Mouse (Mus musculus) midbrain, embryonic 10.5 days (tissue): ENCODE results near the gene Epha10. TPM values are rescaled to one million over a fixed set of nuclear protein-coding genes. Genes with fewer than 3 reads are reported as not detected.

Experiments
- DNase-seq: peaks from one replicate; pipeline ENCODE4 v3.0.0-alpha.2; 2017; ENCODE audit warnings: low spot score
- H3K27ac ChIP-seq: fragments of 300-500 bp; sonication (generic); replicated peaks from 2 replicates; pipeline ENCODE4 v1.5.1; 2016; ENCODE audit warnings: mild to moderate bottlenecking
- H3K27me3 ChIP-seq: fragments of 300-500 bp; sonication (generic); 2 replicates; pipeline ENCODE4 v1.6.1; 2016; ENCODE audit warnings: low read depth, mild to moderate bottlenecking; ENCODE audit not compliant: poor library complexity, severe bottlenecking
- H3K36me3 ChIP-seq: fragments of 300-500 bp; sonication (generic); 2 replicates; pipeline ENCODE4 v1.6.1; 2016; ENCODE audit warnings: mild to moderate bottlenecking, moderate library complexity
- H3K4me1 ChIP-seq: fragments of 300-500 bp; sonication (generic); 2 replicates; pipeline ENCODE4 v1.6.1; 2016
- H3K4me3 ChIP-seq: fragments of 300-500 bp; sonication (generic); 2 replicates; pipeline ENCODE4 v1.5.1; 2016; ENCODE audit warnings: mild to moderate bottlenecking, moderate library complexity
- H3K9me3 ChIP-seq: fragments of 300-500 bp; sonication (generic); replicated peaks from 2 replicates; pipeline ENCODE4 v1.6.1; 2016; ENCODE audit warnings: mild to moderate bottlenecking
- WGBS: fragments of 180-500 bp; shearing (Covaris S2); methylation state at CpG from one replicate; pipeline ENCODE4 v1.1.7; 2016; 5-methylcytosine and 5-hydroxymethylcytosine counted together
- polyA plus RNA-seq: library from polyadenylated mRNA; unstranded; fragments of >200 nt; fragmentation: Nextera tagmentation; extraction: Ambion mirVana; gene quantifications from 2 replicates; pipeline ENCODE4 v1.2.1, GENCODE M21; 2016

Epha10 gene
- polyA plus RNA-seq, 1 experiment from 2014 or later: 5.1 TPM

DNA sequence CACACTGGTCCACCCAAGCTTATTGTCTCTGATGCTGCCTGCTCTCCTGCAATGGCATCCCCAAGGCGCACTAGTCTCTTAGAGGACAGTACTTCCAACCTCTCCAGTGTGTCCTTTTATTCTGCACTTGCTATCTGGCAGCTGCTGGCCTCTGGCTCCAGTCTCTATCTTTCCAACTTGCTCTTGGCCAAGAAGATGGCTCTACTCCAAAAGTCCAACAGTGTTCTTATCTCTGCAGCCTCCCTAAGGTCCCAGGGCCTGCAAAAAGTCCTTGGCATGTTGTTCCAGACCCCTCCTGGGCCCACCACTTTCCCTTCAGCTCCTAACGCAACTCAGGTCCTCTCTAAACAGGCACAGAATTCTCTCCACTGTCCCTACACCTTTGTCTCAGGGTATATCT, 76.6 kb downstream of the Epha10 start:
- Histone ChIP-seq H3K36me3 (no peaks in the 10 kb centered on the region), H3K4me3 (no peak overlapping the region), H3K9me3 (no peaks in the 10 kb centered on the region), H3K4me1 (0 out of 2 replicates have a peak, but pooled peaks cover 4% of the 10 kb centered on the region), H3K27me3 (no peaks in the 10 kb centered on the region), H3K27ac (no peak overlapping the region)
- no peak for DNase-seq
- 83% methylated on average over 2 of the region's 2 CpGs for WGBS

DNA sequence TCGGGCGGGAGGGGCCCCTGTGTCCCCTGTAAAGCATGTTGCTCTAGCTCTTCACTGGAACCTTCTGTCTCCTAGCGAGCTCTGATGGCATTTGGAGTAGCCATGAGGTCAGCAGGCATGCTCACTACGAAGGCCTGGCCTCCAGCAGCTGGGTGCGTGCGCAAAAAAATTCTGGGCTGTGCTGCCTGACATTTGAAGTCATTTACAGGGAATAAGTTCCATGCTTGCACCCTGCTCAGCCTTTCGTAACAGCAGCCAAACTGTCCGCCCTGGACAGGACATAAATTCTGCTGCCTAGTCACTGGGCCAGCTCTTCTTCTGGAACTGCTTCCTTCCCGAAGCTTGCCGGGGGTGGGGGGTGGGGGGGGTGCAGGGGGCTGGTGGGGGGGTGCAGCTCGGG, 78.4 kb downstream of the Epha10 start:
- Histone ChIP-seq H3K27me3 (no peaks in the 10 kb centered on the region), H3K9me3 (no peaks in the 10 kb centered on the region), H3K36me3 (no peaks in the 10 kb centered on the region), H3K4me1 (peaks cover 16% of the 10 kb centered on the region), H3K27ac (0 out of 2 replicates have a peak overlapping the region, but pooled peaks have one; percentile 23), H3K4me3 (no peak overlapping the region)
- 73% methylated on average over 11 of the region's 11 CpGs for WGBS
- DNase-seq: no peak

DNA sequence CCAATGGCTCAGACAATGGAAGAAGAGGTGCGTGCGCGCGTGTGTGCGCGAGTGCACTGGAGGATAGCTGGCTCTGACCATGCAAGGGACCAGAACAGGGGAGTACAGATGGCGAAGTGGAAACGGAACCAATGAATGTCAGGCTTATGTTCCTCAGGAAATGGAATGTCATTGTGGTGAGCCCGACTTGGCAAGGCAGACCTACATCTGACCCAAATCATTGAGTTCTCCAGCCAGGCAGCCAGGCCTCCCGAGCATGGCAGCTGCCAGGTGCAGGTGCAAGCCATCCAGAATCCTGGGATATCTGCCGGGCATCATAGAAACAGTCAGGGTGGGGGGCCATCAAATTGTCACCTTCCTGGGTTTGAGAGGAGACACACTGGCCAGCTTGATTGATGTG, 80.2 kb downstream of the Epha10 start:
- H3K36me3 ChIP-seq: no peaks in the 10 kb centered on the region
- H3K4me1 ChIP-seq: peaks cover 32% of the 10 kb centered on the region
- no peak overlapping the region for H3K27ac ChIP-seq
- no peak for DNase-seq
- no peaks in the 10 kb centered on the region for H3K27me3 ChIP-seq
- 94% methylated on average over 11 of the region's 11 CpGs for WGBS
- no peaks in the 10 kb centered on the region for H3K9me3 ChIP-seq
- no peak overlapping the region for H3K4me3 ChIP-seq

DNA sequence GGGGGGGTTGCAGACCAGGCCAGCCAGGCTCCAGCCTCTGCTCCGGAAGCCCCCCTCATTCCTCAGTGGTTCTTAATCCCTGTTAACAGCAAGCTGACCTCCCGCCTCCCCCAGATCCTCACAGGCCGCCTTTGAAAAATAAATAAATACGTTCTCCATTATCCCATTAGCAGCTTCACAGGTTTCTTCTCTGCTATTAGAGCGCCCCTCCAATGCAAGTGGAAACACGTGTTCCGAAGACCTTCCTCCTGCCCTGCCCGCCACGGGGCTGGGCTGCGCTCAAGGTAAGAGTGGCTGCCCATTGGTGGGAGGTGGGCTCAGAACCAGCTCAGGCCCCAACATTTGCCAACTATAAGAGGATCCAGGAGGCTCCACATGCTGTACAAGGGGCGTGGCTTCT, 81.9 kb downstream of the Epha10 start:
- Histone ChIP-seq H3K36me3 (no peaks in the 10 kb centered on the region), H3K9me3 (no peaks in the 10 kb centered on the region), H3K27ac (0 out of 2 replicates have a peak overlapping the region, but pooled peaks have one; percentile 50), H3K4me3 (no peak overlapping the region), H3K27me3 (no peaks in the 10 kb centered on the region), H3K4me1 (peaks cover 37% of the 10 kb centered on the region)
- whole genome bisulfite sequencing: 56% methylated on average over 11 of the region's 11 CpGs
- DNase-seq: no peak

DNA sequence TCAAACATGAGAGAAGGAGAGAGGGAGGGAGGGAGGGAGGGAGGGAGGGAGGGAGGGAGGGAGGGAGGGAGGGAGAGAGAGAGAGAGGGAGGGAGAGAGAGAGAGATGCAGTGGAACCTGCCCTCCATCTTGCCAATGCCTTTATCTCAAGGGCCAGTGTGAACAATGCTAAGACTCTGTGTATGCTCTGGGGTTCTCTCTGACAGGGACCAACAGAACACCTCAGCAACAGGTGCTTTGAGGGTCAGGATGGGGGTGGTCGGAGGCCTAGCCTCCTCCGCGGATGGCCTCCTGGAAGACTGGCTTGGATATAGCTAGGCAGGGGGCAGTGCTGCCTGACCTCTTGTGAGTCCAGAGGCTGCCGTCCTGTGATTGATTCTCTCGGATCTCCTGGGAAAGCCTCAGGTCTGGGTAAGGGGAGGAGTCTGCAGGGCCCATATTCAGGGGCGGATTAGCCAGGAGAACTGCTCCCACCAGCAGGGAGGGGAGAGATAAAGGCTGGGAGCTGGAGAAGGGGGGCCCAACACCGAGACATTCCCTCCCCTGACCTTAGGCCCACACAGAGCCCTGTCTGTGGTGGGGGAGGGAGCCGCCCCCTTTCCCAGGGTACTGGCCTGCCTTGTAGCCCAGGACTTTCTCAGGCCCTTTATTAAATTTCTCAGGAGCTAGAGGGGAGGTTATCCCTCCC, 84.4 kb downstream of the Epha10 start:
- peak; percentile 80 for DNase-seq
- WGBS: 5% methylated on average over 8 of the region's 8 CpGs
- peak overlapping the region; percentile 82 for H3K27ac ChIP-seq

More for the DNA sequence above, 84.4 kb downstream of the Epha10 start:
- H3K36me3 ChIP-seq: no peaks in the 10 kb centered on the region
- H3K9me3 ChIP-seq: no peaks in the 10 kb centered on the region
- H3K4me1 ChIP-seq: peaks cover 56% of the 10 kb centered on the region
- peak overlapping the region; percentile 7; the same call in 1 of the 2 replicates for H3K4me3 ChIP-seq
- no peaks in the 10 kb centered on the region; the same call in 1 of the 2 replicates for H3K27me3 ChIP-seq

Other genes with a start within 250 kb of the Epha10 start
- 13.8 and 18.2 TPM in 2 replicates for gene Pou3f1, start 224.1 kb upstream of the Epha10 start, polyA plus RNA-seq
- gene Utp11, start 187.3 kb upstream of the Epha10 start, polyA plus RNA-seq: 63.6 and 68.0 TPM in 2 replicates
- gene Fhl3, start 180.2 kb upstream of the Epha10 start, polyA plus RNA-seq: 4.6 and 5.8 TPM in 2 replicates
- gene Sf3a3, start 166.1 kb upstream of the Epha10 start, polyA plus RNA-seq: 247 and 256 TPM in 2 replicates
- gene Inpp5b, start 139.0 kb upstream of the Epha10 start, polyA plus RNA-seq: 25.7 and 26.1 TPM in 2 replicates
- gene Mtf1, start 78.8 kb upstream of the Epha10 start, polyA plus RNA-seq: 19.2 and 21.5 TPM in 2 replicates
- 40.0 and 44.0 TPM in 2 replicates for gene Yrdc, start 30.2 kb upstream of the Epha10 start, polyA plus RNA-seq
- gene 1110065P20Rik, start 29.7 kb upstream of the Epha10 start, polyA plus RNA-seq: 51.5 and 52.2 TPM in 2 replicates
- gene Maneal, start 18.7 kb upstream of the Epha10 start, polyA plus RNA-seq: 4.2 and 4.8 TPM in 2 replicates
- gene 9930104L06Rik, start 56.1 kb downstream of the Epha10 start, polyA plus RNA-seq: 17.4 and 18.9 TPM in 2 replicates
- gene Cdca8, start 58.4 kb downstream of the Epha10 start, polyA plus RNA-seq: 271 and 298 TPM in 2 replicates
- 11.0 and 16.4 TPM in 2 replicates for gene Rspo1, start 105.5 kb downstream of the Epha10 start, polyA plus RNA-seq
- gene Gnl2, start 135.7 kb downstream of the Epha10 start, polyA plus RNA-seq: 92.1 TPM in 2 replicates
- 0.32 and 0.56 TPM in 2 replicates for gene Dnali1, start 184.8 kb downstream of the Epha10 start, polyA plus RNA-seq
- gene Snip1, start 185.8 kb downstream of the Epha10 start, polyA plus RNA-seq: 31.4 and 32.3 TPM in 2 replicates
- gene Meaf6, start 204.2 kb downstream of the Epha10 start, polyA plus RNA-seq: 86.3 and 88.2 TPM in 2 replicates
- gene Zc3h12a, start 246.9 kb downstream of the Epha10 start, polyA plus RNA-seq: 0.30 and 0.46 TPM in 2 replicates